Mouse (Mus musculus) liver, postnatal 0 days (tissue): Measurements from ENCODE around the gene Socs2.

Experiments used
- CTCF ChIP-seq: sonication (generic); IDR thresholded peaks from 2 replicates; pipeline ENCODE4 v1.5.1; 2016; ENCODE audit warnings: antibody characterized with exemption, low read depth
- EP300 ChIP-seq: IDR thresholded peaks from 2 replicates; pipeline ENCODE4 v1.6.1; 2016; ENCODE audit warnings: antibody characterized with exemption, low read depth, mild to moderate bottlenecking

DNA sequence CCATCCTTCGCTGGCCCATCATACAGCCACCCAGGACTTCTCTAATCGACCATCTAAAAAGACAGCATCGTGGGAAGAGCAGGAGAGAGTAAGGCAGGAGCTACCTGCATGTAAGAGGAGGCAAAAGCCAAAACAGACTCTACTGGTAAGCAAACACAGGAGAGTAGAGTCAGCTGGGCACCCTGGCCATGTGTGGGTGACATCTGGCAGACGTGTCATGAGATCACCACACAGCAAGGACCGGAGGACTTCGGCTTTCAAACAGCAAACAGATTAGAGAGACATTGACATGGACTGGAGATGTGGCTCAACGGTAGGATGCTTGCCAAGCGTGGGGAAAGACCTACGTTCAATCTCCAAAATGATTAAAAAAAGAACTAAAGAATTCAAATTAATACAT lies 8.5 kb downstream of the Socs2 start:
- TF ChIP-seq CTCF (no peak), EP300 (no peak)
